Mouse (Mus musculus) forelimb bud, embryonic 11.5 days (tissue): ENCODE measurements around the gene Gm20441.

Source experiments
- DNase-seq: peaks from one replicate; pipeline ENCODE4 v3.0.0-alpha.2; 2012; ENCODE audit warnings: low read depth, low spot score

The Gm20441 gene

GRCm38 (mm10) chr10:75780769-75781578 lies at the start of gene Gm20441, which contains the start of gene Gstt3:
Gene Gm20441, minus strand, starts transcription at chr10:75780954.
Gene Gstt3, minus strand, starts transcription at chr10:75781414.
- peak; percentile 78 for DNase-seq

GRCm38 (mm10) chr10:75830275-75830670 lies 49.5 kb upstream of the Gm20441 start:
- DNase-seq: no peak

- no peak for DNase-seq
Observed at GRCm38 (mm10) chr10:75829529-75830274, 48.9 kb upstream of the Gm20441 start.

- DNase-seq: no peak
Observed at GRCm38 (mm10) chr10:75828500-75828931, 47.8 kb upstream of the Gm20441 start.

- no peak for DNase-seq
Observed at GRCm38 (mm10) chr10:75827668-75828360, 47.1 kb upstream of the Gm20441 start.

GRCm38 (mm10) chr10:75824530-75824929 lies 43.8 kb upstream of the Gm20441 start:
- no peak for DNase-seq

- DNase-seq: no peak
Observed at GRCm38 (mm10) chr10:75823782-75824181, 43.0 kb upstream of the Gm20441 start.

GRCm38 (mm10) chr10:75822443-75822842 lies 41.7 kb upstream of the Gm20441 start, which contains the start of gene Gstt4:
Gene Gstt4, minus strand, starts transcription at chr10:75822543.
- DNase-seq: no peak

GRCm38 (mm10) chr10:75819882-75820281 lies 39.1 kb upstream of the Gm20441 start:
- DNase-seq: no peak

- no peak for DNase-seq
Observed at GRCm38 (mm10) chr10:75818641-75819040, 37.9 kb upstream of the Gm20441 start.

- DNase-seq: no peak
Observed at GRCm38 (mm10) chr10:75804217-75804616, 23.5 kb upstream of the Gm20441 start.

- no peak for DNase-seq
Observed at GRCm38 (mm10) chr10:75798176-75798696, 17.5 kb upstream of the Gm20441 start, which contains the start of gene Gstt1. Gene Gstt1, minus strand, starts transcription at chr10:75798584.

- DNase-seq: no peak
Observed at GRCm38 (mm10) chr10:75797619-75798175, 16.9 kb upstream of the Gm20441 start.

- no peak for DNase-seq
Observed at GRCm38 (mm10) chr10:75796731-75797516, 16.2 kb upstream of the Gm20441 start.

GRCm38 (mm10) chr10:75794880-75795279 lies 14.1 kb upstream of the Gm20441 start:
- DNase-seq: no peak

GRCm38 (mm10) chr10:75790773-75791172 lies 10.0 kb upstream of the Gm20441 start:
- no peak for DNase-seq

GRCm38 (mm10) chr10:75789841-75790240 lies 9.1 kb upstream of the Gm20441 start:
- DNase-seq: no peak

- no peak for DNase-seq
Observed at GRCm38 (mm10) chr10:75789081-75789735, 8.5 kb upstream of the Gm20441 start.

- no peak for DNase-seq
Observed at GRCm38 (mm10) chr10:75788277-75788676, 7.5 kb upstream of the Gm20441 start.

- no peak for DNase-seq
Observed at GRCm38 (mm10) chr10:75785442-75785841, 4.7 kb upstream of the Gm20441 start.
